Mouse (Mus musculus): ENCODE measurements around the gene Fem1a.

The Fem1a gene

GRCm38 (mm10) chr17:56278340-56278739, 21.7 kb downstream of the Fem1a start:
- DNase-seq (ENCODE audit: low spot score): no peak

- DNase-seq (ENCODE audit: low spot score): no peak
Measured at GRCm38 (mm10) chr17:56279481-56280155, 23.0 kb downstream of the Fem1a start.

- DNase-seq (ENCODE audit: low spot score): no peak
Measured at GRCm38 (mm10) chr17:56281193-56281592, 24.6 kb downstream of the Fem1a start.

GRCm38 (mm10) chr17:56282802-56283201, 26.2 kb downstream of the Fem1a start:
- DNase-seq (ENCODE audit: low spot score): no peak

- no peak for DNase-seq (ENCODE audit: low spot score)
Measured at GRCm38 (mm10) chr17:56283316-56283715, 26.7 kb downstream of the Fem1a start.

- DNase-seq (ENCODE audit: low spot score): no peak
Measured at GRCm38 (mm10) chr17:56285995-56286394, 29.4 kb downstream of the Fem1a start.

- peak; percentile 73 for DNase-seq (ENCODE audit: low spot score)
Measured at GRCm38 (mm10) chr17:56287830-56288229, 31.2 kb downstream of the Fem1a start.

GRCm38 (mm10) chr17:56288866-56289265, 32.3 kb downstream of the Fem1a start:
- no peak for DNase-seq (ENCODE audit: low spot score)

GRCm38 (mm10) chr17:56289371-56290331, 33.0 kb downstream of the Fem1a start:
- DNase-seq (ENCODE audit: low spot score): peak; percentile 85

GRCm38 (mm10) chr17:56290388-56291170, 34.0 kb downstream of the Fem1a start:
- DNase-seq (ENCODE audit: low spot score): peak; percentile 99

- DNase-seq (ENCODE audit: low spot score): peak; percentile 93
Measured at GRCm38 (mm10) chr17:56291171-56291511, 34.5 kb downstream of the Fem1a start.

- DNase-seq (ENCODE audit: low spot score): no peak
Measured at GRCm38 (mm10) chr17:56291826-56292475, 35.3 kb downstream of the Fem1a start.

- no peak for DNase-seq (ENCODE audit: low spot score)
Measured at GRCm38 (mm10) chr17:56292531-56293222, 36.1 kb downstream of the Fem1a start, which contains the start of gene Plin3. TSS of gene Plin3 (minus strand) at chr17:56292873.

GRCm38 (mm10) chr17:56293291-56293690, 36.7 kb downstream of the Fem1a start:
- no peak for DNase-seq (ENCODE audit: low spot score)

- DNase-seq (ENCODE audit: low spot score): no peak
Measured at GRCm38 (mm10) chr17:56294241-56294640, 37.6 kb downstream of the Fem1a start.

- no peak for DNase-seq (ENCODE audit: low spot score)
Measured at GRCm38 (mm10) chr17:56296201-56296600, 39.6 kb downstream of the Fem1a start.

GRCm38 (mm10) chr17:56298238-56298637, 41.6 kb downstream of the Fem1a start:
- no peak for DNase-seq (ENCODE audit: low spot score)

GRCm38 (mm10) chr17:56300186-56300585, 43.6 kb downstream of the Fem1a start, which contains the start of gene Arrdc5:
TSS of gene Arrdc5 (minus strand) at chr17:56300286.
- DNase-seq (ENCODE audit: low spot score): no peak

GRCm38 (mm10) chr17:56302363-56302996, 45.9 kb downstream of the Fem1a start:
- DNase-seq (ENCODE audit: low spot score): peak; percentile 72

- DNase-seq (ENCODE audit: low spot score): peak; percentile 86
Measured at GRCm38 (mm10) chr17:56303160-56303846, 46.7 kb downstream of the Fem1a start, which contains the start of gene Uhrf1. TSS of gene Uhrf1 (plus strand) at chr17:56303321.
